Mouse (Mus musculus): ENCODE results near the gene Sipa1l3.

GRCm38 (mm10) chr7:29328984-29329383 lies 189.5 kb downstream of the Sipa1l3 start:
- TF ChIP-seq CTCF (IDR thresholded peaks at IDR 0.05; ENCODE audit: low read depth, low read length) (no peak), POLR2A (IDR thresholded peaks at IDR 0.05; ENCODE audit: insufficient read depth, low read length) (no peak)
